Mouse (Mus musculus) naive thymus-derived CD4-positive, alpha-beta T cell, adult 2 months (primary cell): Measurements from ENCODE around the gene Zfx.
A peak's percentile ranks its signal among the peaks of the same experiment; 100 is the strongest.

ENCODE experiments used
- DNase-seq: peaks from one replicate; pipeline ENCODE4 v3.0.0-alpha.2; 2011; ENCODE audit warnings: low read depth

Gene Zfx

GRCm38 (mm10) chrX:94060751-94061150 lies 62.8 kb downstream of the Zfx start:
- DNase-seq: no peak

GRCm38 (mm10) chrX:94058748-94059147 lies 64.8 kb downstream of the Zfx start:
- DNase-seq: no peak

GRCm38 (mm10) chrX:94049048-94049447 lies 74.5 kb downstream of the Zfx start:
- DNase-seq: no peak

GRCm38 (mm10) chrX:94048048-94048447 lies 75.5 kb downstream of the Zfx start:
- no peak for DNase-seq

- DNase-seq: no peak
Measured at GRCm38 (mm10) chrX:94047381-94047780, 76.1 kb downstream of the Zfx start.

DNA sequence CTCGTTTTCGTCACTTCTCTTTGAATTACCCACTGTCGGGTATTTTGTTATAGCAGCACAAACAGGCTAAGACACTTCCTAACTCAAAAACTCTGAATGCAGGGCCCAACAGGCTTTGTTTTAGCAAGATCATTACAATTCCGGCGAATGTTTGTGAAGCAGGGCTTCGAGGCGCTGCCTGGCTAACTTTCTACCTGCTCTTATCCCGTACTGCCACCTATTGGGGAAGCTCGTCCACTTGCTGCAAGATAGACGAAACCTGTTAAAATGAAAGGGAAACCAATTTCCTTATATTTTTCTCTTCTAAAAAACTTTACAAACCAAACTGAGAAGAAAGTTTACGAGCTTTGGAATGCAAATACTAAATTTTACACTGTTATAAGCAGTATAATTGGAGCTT lies 90.6 kb downstream of the Zfx start:
- peak; percentile 65 for DNase-seq

GRCm38 (mm10) chrX:94030081-94030480 lies 93.4 kb downstream of the Zfx start:
- DNase-seq: no peak
